15 mouse cellular contexts compared by ENCODE assay signal in the genomic region with DNA sequence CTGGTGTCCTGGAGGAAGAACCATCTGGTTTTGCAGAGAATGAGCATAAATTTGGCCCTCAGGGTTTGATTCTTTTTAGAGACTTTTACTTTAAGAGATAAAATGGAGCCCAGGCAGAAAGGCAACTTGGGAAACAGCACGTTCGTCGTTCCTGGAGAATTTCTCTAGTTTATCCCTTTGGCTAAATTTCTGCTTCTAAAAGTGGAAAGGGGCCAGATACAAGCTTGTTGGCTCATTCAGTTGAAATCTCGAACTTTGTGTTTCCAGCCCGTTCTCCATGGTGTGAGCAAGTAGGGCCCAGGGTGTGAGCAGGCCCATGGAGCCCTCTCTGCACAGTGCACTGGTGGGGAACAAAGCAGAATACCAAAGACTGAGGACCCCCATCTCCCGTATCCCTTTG. TPM values are rescaled to one million over a fixed set of nuclear protein-coding genes. Genes with fewer than 3 reads are reported as not detected.
DNase-seq lines count a peak whose midpoint lies in the region; ATAC-seq and TF ChIP-seq lines count a peak whose summit lies in the region.
"Had no signal": no experiment of that assay in that cellular context is flagged by ENCODE, and none has a peak within 500 bp of the region (broad histone marks: within the 10 kb centered on the region; RNA-seq: fewer than 3 reads in every experiment).

No protein-coding gene starts in this region.

- TF ChIP-seq POLR2A in small intestine, adult 2 months (IDR thresholded peaks at IDR 0.05; ENCODE audit: low read depth, low read length): no peak

- H3K9ac ChIP-seq in intestine, embryonic 16.5 days (ENCODE audit: low read depth, low read length): no peak overlapping the region
- H3K9ac ChIP-seq in intestine, embryonic 15.5 days: no peak overlapping the region
- H3K9ac ChIP-seq in embryonic facial prominence, embryonic 15.5 days: no peak overlapping the region
- H3K9ac ChIP-seq in heart, embryonic 12.5 days: no peak overlapping the region
- no peak overlapping the region for H3K9ac ChIP-seq in kidney, embryonic 15.5 days
- H3K9ac ChIP-seq: hindbrain, embryonic 14.5 days; liver, embryonic 15.5 days; neural tube, embryonic 12.5 days had no signal

- no peak for ATAC-seq in intestine, embryonic 16.5 days
- ATAC-seq in intestine, embryonic 15.5 days: no peak
- ATAC-seq in embryonic facial prominence, embryonic 15.5 days (ENCODE audit: insufficient number of reproducible peaks, low FRiP score, low TSS enrichment, low read depth): no peak
- ATAC-seq in heart, embryonic 12.5 days (ENCODE audit: insufficient number of reproducible peaks, low FRiP score): no peak
- ATAC-seq in kidney, embryonic 15.5 days (replicated peaks; ENCODE audit: low FRiP score): no peak

- no peak for TF ChIP-seq CTCF in small intestine, adult 2 months (IDR thresholded peaks at IDR 0.05; ENCODE audit: extremely low read depth, insufficient read length, insufficient replicate concordance, low read depth, low read length)

- 72% methylated on average over 6 of the region's 6 CpGs for WGBS in intestine, embryonic 16.5 days
- 74% methylated on average over 6 of the region's 6 CpGs for WGBS in intestine, embryonic 15.5 days
- 54% methylated on average over 6 of the region's 6 CpGs for WGBS in embryonic facial prominence, embryonic 15.5 days
- WGBS in heart, embryonic 12.5 days: 63% methylated on average over 6 of the region's 6 CpGs
- WGBS in small intestine, adult 2 months: 57% methylated on average over 6 of the region's 6 CpGs
- WGBS in kidney, embryonic 15.5 days: 83% methylated on average over 6 of the region's 6 CpGs

- no peak overlapping the region for H3K4me2 ChIP-seq in intestine, embryonic 16.5 days (ENCODE audit: low read depth, low read length)
- no peak overlapping the region for H3K4me2 ChIP-seq in intestine, embryonic 15.5 days (replicated peaks)
- H3K4me2 ChIP-seq in embryonic facial prominence, embryonic 15.5 days (replicated peaks): no peak overlapping the region
- no peak overlapping the region for H3K4me2 ChIP-seq in heart, embryonic 12.5 days
- no peak overlapping the region for H3K4me2 ChIP-seq in kidney, embryonic 15.5 days
- H3K4me2 ChIP-seq: hindbrain, embryonic 14.5 days; liver, embryonic 15.5 days; neural tube, embryonic 12.5 days had no signal

- H3K4me1 ChIP-seq in intestine, embryonic 16.5 days (ENCODE audit: control insufficient read depth, insufficient read depth, low read length): peaks cover 39% of the 10 kb centered on the region
- H3K4me1 ChIP-seq in intestine, embryonic 15.5 days (replicated peaks): peaks cover 27% of the 10 kb centered on the region
- peaks cover 45% of the 10 kb centered on the region for H3K4me1 ChIP-seq in embryonic facial prominence, embryonic 15.5 days
- peaks cover 82% of the 10 kb centered on the region for H3K4me1 ChIP-seq in heart, embryonic 12.5 days (replicated peaks)
- H3K4me1 ChIP-seq in small intestine, adult 2 months (ENCODE audit: control insufficient read depth, insufficient read depth, insufficient read length, low read length): peaks cover 74% of the 10 kb centered on the region
- peaks cover 65% of the 10 kb centered on the region for H3K4me1 ChIP-seq in kidney, embryonic 15.5 days

- DNase-seq in embryo, embryonic 10 days (ENCODE audit: low spot score): no peak
- DNase-seq: cerebellum, adult 9-11 months; gastrocnemius, postnatal 14 days; kidney, adult 11 months; kidney, postnatal 25 days; right cerebral cortex, postnatal 14 days had no signal

- 0 out of 2 replicates have a peak overlapping the region, but pooled peaks have one; percentile 19 for H3K27ac ChIP-seq in intestine, embryonic 16.5 days (ENCODE audit: low read length)
- no peak overlapping the region for H3K27ac ChIP-seq in intestine, embryonic 15.5 days
- H3K27ac ChIP-seq in embryonic facial prominence, embryonic 15.5 days (replicated peaks): 0 out of 2 replicates have a peak overlapping the region, but pooled peaks have one; percentile 24
- H3K27ac ChIP-seq in heart, embryonic 12.5 days (ENCODE audit: poor library complexity, severe bottlenecking): peak overlapping the region; percentile 40; the same call in 1 of the 2 replicates
- H3K27ac ChIP-seq in small intestine, adult 2 months (ENCODE audit: insufficient read depth, low read depth, low read length): peak overlapping the region; percentile 48; the same call in 1 of the 2 replicates
- no peak overlapping the region for H3K27ac ChIP-seq in kidney, embryonic 15.5 days
- H3K27ac ChIP-seq: hindbrain, embryonic 14.5 days; liver, embryonic 15.5 days; neural tube, embryonic 12.5 days had no signal

- no peaks in the 10 kb centered on the region for H3K9me3 ChIP-seq in intestine, embryonic 16.5 days (ENCODE audit: control insufficient read depth, low read length)
- no peaks in the 10 kb centered on the region for H3K9me3 ChIP-seq in intestine, embryonic 15.5 days
- H3K9me3 ChIP-seq in embryonic facial prominence, embryonic 15.5 days (replicated peaks): no peaks in the 10 kb centered on the region
- no peaks in the 10 kb centered on the region for H3K9me3 ChIP-seq in heart, embryonic 12.5 days (replicated peaks)
- no peaks in the 10 kb centered on the region for H3K9me3 ChIP-seq in kidney, embryonic 15.5 days (replicated peaks)
- H3K9me3 ChIP-seq: liver, embryonic 15.5 days; neural tube, embryonic 12.5 days had no signal

- H3K27me3 ChIP-seq in intestine, embryonic 16.5 days (replicated peaks; ENCODE audit: control insufficient read depth, insufficient read depth, low read length): no peaks in the 10 kb centered on the region
- no peaks in the 10 kb centered on the region for H3K27me3 ChIP-seq in intestine, embryonic 15.5 days (replicated peaks)
- no peaks in the 10 kb centered on the region for H3K27me3 ChIP-seq in embryonic facial prominence, embryonic 15.5 days
- no peaks in the 10 kb centered on the region for H3K27me3 ChIP-seq in heart, embryonic 12.5 days (replicated peaks)
- H3K27me3 ChIP-seq in small intestine, adult 2 months (ENCODE audit: control insufficient read depth, insufficient read depth, low read length): no peaks in the 10 kb centered on the region
- no peaks in the 10 kb centered on the region for H3K27me3 ChIP-seq in kidney, embryonic 15.5 days
- H3K27me3 ChIP-seq: liver, embryonic 15.5 days; neural tube, embryonic 12.5 days had no signal

- H3K36me3 ChIP-seq in intestine, embryonic 16.5 days (ENCODE audit: control insufficient read depth, insufficient read depth, low read length): no peaks in the 10 kb centered on the region
- no peaks in the 10 kb centered on the region for H3K36me3 ChIP-seq in intestine, embryonic 15.5 days
- 0 out of 2 replicates have a peak, but pooled peaks cover 4% of the 10 kb centered on the region for H3K36me3 ChIP-seq in embryonic facial prominence, embryonic 15.5 days
- 0 out of 2 replicates have a peak, but pooled peaks cover 2% of the 10 kb centered on the region for H3K36me3 ChIP-seq in heart, embryonic 12.5 days
- peaks cover 5% of the 10 kb centered on the region; the same call in 1 of the 2 replicates for H3K36me3 ChIP-seq in small intestine, adult 2 months (ENCODE audit: control insufficient read depth, insufficient read depth, low read length)
- no peaks in the 10 kb centered on the region; the same call in 1 of the 2 replicates for H3K36me3 ChIP-seq in kidney, embryonic 15.5 days
- H3K36me3 ChIP-seq: liver, embryonic 15.5 days; neural tube, embryonic 12.5 days had no signal

- no peak overlapping the region for H3K4me3 ChIP-seq in intestine, embryonic 16.5 days (ENCODE audit: low read length)
- no peak overlapping the region for H3K4me3 ChIP-seq in intestine, embryonic 15.5 days (replicated peaks)
- no peak overlapping the region for H3K4me3 ChIP-seq in embryonic facial prominence, embryonic 15.5 days (replicated peaks)
- no peak overlapping the region for H3K4me3 ChIP-seq in heart, embryonic 12.5 days
- H3K4me3 ChIP-seq in small intestine, adult 2 months (ENCODE audit: low read depth, low read length): no peak overlapping the region
- no peak overlapping the region for H3K4me3 ChIP-seq in kidney, embryonic 15.5 days (replicated peaks)
- H3K4me3 ChIP-seq: liver, embryonic 15.5 days; neural tube, embryonic 12.5 days had no signal

RNA-seq across cellular contexts. Expression of a gene that starts 49.7 kb away (rescaled TPM):
- polyA plus RNA-seq in intestine, embryonic 16.5 days (2015; fragmentation: Nextera tagmentation; extraction: Ambion mirVana): 57.1 and 58.4 TPM in 2 replicates
- 65.0 and 78.9 TPM in 2 replicates for polyA plus RNA-seq in intestine, embryonic 15.5 days (2015; fragmentation: Nextera tagmentation; extraction: Ambion mirVana)
- 101 and 108 TPM in 2 replicates for polyA plus RNA-seq in embryonic facial prominence, embryonic 15.5 days (2015; fragmentation: Nextera tagmentation; extraction: Ambion mirVana)
- 59.7 and 64.7 TPM in 2 replicates for polyA plus RNA-seq in heart, embryonic 12.5 days (2016; fragmentation: Nextera tagmentation; extraction: Ambion mirVana)
- 19.4 and 45.3 TPM in 2 replicates for polyA plus RNA-seq in small intestine, adult 2 months (2012; rRNA removed)
- 61.3 and 61.7 TPM in 2 replicates for polyA plus RNA-seq in kidney, embryonic 15.5 days (2015; fragmentation: Nextera tagmentation; extraction: Ambion mirVana)

Comparison
In these comparisons a context has a peak if more than half of its experiments do, and no peak if none do; other contexts are left out.
1. H3K27ac ChIP-seq: peak in intestine, embryonic 16.5 days (single experiment), embryonic facial prominence, embryonic 15.5 days (single experiment), heart, embryonic 12.5 days (single experiment) and small intestine, adult 2 months (single experiment); none in intestine, embryonic 15.5 days (single experiment) and kidney, embryonic 15.5 days (single experiment).